Mouse (Mus musculus) midbrain, postnatal 0 days (tissue): Measurements from ENCODE around the gene Lmbr1l. TPM values are rescaled to one million over a fixed set of nuclear protein-coding genes. Genes with fewer than 3 reads are reported as not detected.

Source experiments
- ATAC-seq: fragments of 200-750 bp; cut with Nextera tagmentation; 2 replicates; pipeline ENCODE4 v1.8.0; 2017; ENCODE audit warnings: moderate number of reproducible peaks, mild to moderate bottlenecking, moderate TSS enrichment, moderate library complexity; ENCODE audit not compliant: low FRiP score
- DNase-seq: peaks from one replicate; pipeline ENCODE4 v3.0.0-alpha.2; 2015; ENCODE audit warnings: low spot score
- H3K27ac ChIP-seq: fragments of 300-500 bp; sonication (generic); 2 replicates; pipeline ENCODE4 v1.5.1; 2014; ENCODE audit warnings: low read depth, mild to moderate bottlenecking, low read length, mixed read lengths
- H3K27me3 ChIP-seq: fragments of 300-500 bp; sonication (generic); 2 replicates; pipeline ENCODE4 v1.6.1; 2014; ENCODE audit warnings: low read length, control low read depth, mixed read lengths; ENCODE audit not compliant: insufficient read depth
- H3K36me3 ChIP-seq: fragments of 300-500 bp; sonication (generic); 2 replicates; pipeline ENCODE4 v1.6.1; 2014; ENCODE audit warnings: low read length, control low read depth, mixed read lengths; ENCODE audit not compliant: insufficient read depth
- H3K4me1 ChIP-seq: fragments of 300-500 bp; sonication (generic); 2 replicates; pipeline ENCODE4 v1.6.1; 2014; ENCODE audit warnings: mild to moderate bottlenecking, control low read depth, antibody characterized with exemption, low read length, mixed read lengths; ENCODE audit not compliant: insufficient read depth
- H3K4me2 ChIP-seq: fragments of 300-500 bp; sonication (generic); 2 replicates; pipeline ENCODE4 v1.6.1; 2014; ENCODE audit warnings: low read depth, mild to moderate bottlenecking, low read length, mixed read lengths; ENCODE audit not compliant: poor library complexity, severe bottlenecking
- H3K4me3 ChIP-seq: fragments of 300-500 bp; sonication (generic); 2 replicates; pipeline ENCODE4 v1.5.1; 2014; ENCODE audit warnings: low read depth, mild to moderate bottlenecking, low read length, moderate library complexity
- H3K9ac ChIP-seq: fragments of 300-500 bp; sonication (generic); replicated peaks from 2 replicates; pipeline ENCODE4 v1.6.1; 2014; ENCODE audit warnings: mild to moderate bottlenecking, low read length, moderate library complexity, mixed read lengths; ENCODE audit not compliant: poor library complexity, severe bottlenecking
- H3K9me3 ChIP-seq: fragments of 300-500 bp; sonication (generic); 2 replicates; pipeline ENCODE4 v1.6.1; 2016; ENCODE audit warnings: low read length, control low read depth
- CTCF ChIP-seq: IDR thresholded peaks from 2 replicates; pipeline ENCODE4 v1.5.1; 2016; ENCODE audit warnings: antibody characterized with exemption, mild to moderate bottlenecking
- WGBS: fragments of 180-500 bp; shearing (Covaris S2); extraction: QIAGEN DNeasy Blood & Tissue Kit; methylation state at CpG from one replicate; pipeline ENCODE4 v1.1.7; 2014; 5-methylcytosine and 5-hydroxymethylcytosine counted together
- polyA plus RNA-seq: library from polyadenylated mRNA; unstranded; fragments of >200 nt; fragmentation: Nextera tagmentation; extraction: Ambion mirVana; gene quantifications from 2 replicates; pipeline ENCODE4 v1.2.1, GENCODE M21; 2015
- total RNA-seq: library from RNA; depleted of rRNA; stranded (reverse); fragments of >200 nt; gene quantifications from 2 replicates; pipeline ENCODE4 v1.2.3, GENCODE M21; 2014

The Lmbr1l gene
- total and polyA plus RNA-seq, 2 experiments from 2014 or later, result 19.6 to 46.0 TPM

DNA sequence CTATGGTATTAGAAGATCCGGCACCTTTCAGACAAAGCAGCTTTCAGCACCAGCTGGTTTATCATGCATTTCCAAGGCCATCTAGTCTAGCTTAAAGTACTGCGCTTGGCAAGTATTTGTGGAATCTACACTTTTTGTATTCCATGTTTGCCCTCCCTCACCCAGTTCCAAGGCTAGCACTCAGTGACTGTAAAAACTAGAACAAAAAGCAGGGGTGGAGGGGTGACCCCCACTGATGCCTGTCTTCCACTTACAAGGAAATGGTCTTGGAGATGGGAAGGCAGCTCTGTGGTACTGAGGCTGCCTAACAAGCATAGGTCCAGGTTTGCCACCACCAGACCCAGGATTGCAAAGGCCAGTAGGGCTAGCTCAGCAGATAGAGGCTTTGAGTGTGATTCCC is 15.4 kb downstream of the Lmbr1l start:
- Histone ChIP-seq H3K36me3 (peaks cover 13% of the 10 kb centered on the region), H3K4me2 (no peak overlapping the region), H3K4me3 (no peak overlapping the region), H3K4me1 (peaks cover 6% of the 10 kb centered on the region; the same call in 1 of the 2 replicates), H3K9ac (no peak overlapping the region), H3K9me3 (no peaks in the 10 kb centered on the region), H3K27ac (no peak overlapping the region), H3K27me3 (peaks cover 16% of the 10 kb centered on the region; the same call in 1 of the 2 replicates)
- DNase-seq (no peak), ATAC-seq (no peak)
- 92% methylated on average over 2 of the region's 2 CpGs for WGBS
- TF ChIP-seq CTCF, result no peak

DNA sequence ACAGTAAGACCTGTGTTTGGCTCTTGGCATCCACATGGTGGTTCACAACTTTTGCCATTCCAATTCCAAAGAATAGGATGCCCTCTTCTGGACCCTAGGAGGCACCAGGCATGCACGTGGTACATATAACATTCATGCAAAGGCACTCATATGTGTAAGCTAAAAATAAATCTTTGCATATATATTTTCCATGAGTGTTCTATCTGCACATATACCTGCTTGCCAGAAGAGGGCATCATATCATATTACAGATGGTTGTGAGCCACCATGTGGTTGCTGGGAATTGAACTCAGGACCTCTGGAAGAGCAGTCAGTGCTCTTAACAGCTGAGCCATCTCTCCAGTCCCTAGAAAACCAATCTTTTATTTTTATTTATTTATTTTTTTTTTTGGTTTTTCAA is 16.5 kb downstream of the Lmbr1l start:
- no peaks in the 10 kb centered on the region for H3K9me3 ChIP-seq
- no peak for TF ChIP-seq CTCF
- peaks cover 27% of the 10 kb centered on the region for H3K27me3 ChIP-seq
- H3K36me3 ChIP-seq, result peaks cover 6% of the 10 kb centered on the region
- H3K27ac ChIP-seq, result no peak overlapping the region
- WGBS, result 52% methylated on average over 1 of the region's 1 CpGs
- no peak for ATAC-seq
- H3K4me2 ChIP-seq, result no peak overlapping the region
- no peak for DNase-seq
- peaks cover 6% of the 10 kb centered on the region; the same call in 1 of the 2 replicates for H3K4me1 ChIP-seq
- no peak overlapping the region for H3K4me3 ChIP-seq
- H3K9ac ChIP-seq, result no peak overlapping the region

GRCm38 (mm10) chr15:98897928-98898800 is 19.9 kb downstream of the Lmbr1l start, which contains the start of gene Dhh:
Gene Dhh (minus strand): TSS chr15:98898540.
- H3K27ac ChIP-seq, result no peak within 1 kb of the TSS
- peak within 1 kb of the TSS; percentile 20 for H3K4me2 ChIP-seq
- ATAC-seq (no peak), DNase-seq (no peak)
- no peak for TF ChIP-seq CTCF
- WGBS, result 2% methylated on average over 40 of the region's 41 CpGs
- no peak within 1 kb of the TSS for H3K9ac ChIP-seq
- H3K4me1 ChIP-seq, result peaks cover 25% of the 10 kb centered on the region
- H3K9me3 ChIP-seq, result no peaks in the 10 kb centered on the region
- no peaks in the 10 kb centered on the region; the same call in 1 of the 2 replicates for H3K36me3 ChIP-seq
- H3K4me3 ChIP-seq, result peak within 1 kb of the TSS; percentile 20
- H3K27me3 ChIP-seq, result peaks cover 49% of the 10 kb centered on the region

DNA sequence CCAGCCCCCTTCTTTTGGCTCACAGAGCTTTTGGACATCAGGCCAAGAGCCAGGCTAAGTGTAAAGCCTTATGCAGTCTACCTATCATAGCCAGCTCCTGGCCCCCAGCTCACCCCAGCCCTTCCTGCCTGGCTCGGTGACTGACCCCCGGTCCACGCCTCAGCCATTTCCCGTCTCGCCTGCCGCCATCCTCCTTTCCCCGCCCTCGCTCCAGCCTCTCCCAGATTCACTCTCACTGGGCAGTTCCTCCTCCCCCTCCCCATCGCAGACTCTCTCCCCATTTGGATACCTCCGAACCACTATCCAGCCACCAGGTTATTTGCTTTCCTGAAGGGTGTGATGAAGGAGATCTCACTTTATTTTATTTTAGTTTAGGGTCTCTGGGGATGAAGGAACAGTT is 20.5 kb downstream of the Lmbr1l start:
- no peak for TF ChIP-seq CTCF
- Histone ChIP-seq H3K4me3 (no peak overlapping the region; the same call in 1 of the 2 replicates), H3K36me3 (no peaks in the 10 kb centered on the region; the same call in 1 of the 2 replicates), H3K9me3 (no peaks in the 10 kb centered on the region), H3K4me2 (no peak overlapping the region), H3K27ac (no peak overlapping the region), H3K27me3 (peaks cover 54% of the 10 kb centered on the region), H3K4me1 (peaks cover 25% of the 10 kb centered on the region), H3K9ac (no peak overlapping the region)
- DNase-seq (no peak), ATAC-seq (no peak)
- WGBS, result 8% methylated on average over 10 of the region's 10 CpGs

- Histone ChIP-seq H3K4me3 (peak overlapping the region; percentile 53), H3K9ac (peak overlapping the region; percentile 24; the same call in 1 of the 2 replicates), H3K9me3 (no peaks in the 10 kb centered on the region), H3K27ac (no peak overlapping the region), H3K4me2 (peak overlapping the region; percentile 98), H3K27me3 (peaks cover 54% of the 10 kb centered on the region), H3K4me1 (peaks cover 25% of the 10 kb centered on the region), H3K36me3 (no peaks in the 10 kb centered on the region)
- WGBS, result 3% methylated on average over 41 of the region's 41 CpGs
- no peak for ATAC-seq
- TF ChIP-seq CTCF, result no peak
- DNase-seq, result no peak
Measured at GRCm38 (mm10) chr15:98895635-98896589, 22.1 kb downstream of the Lmbr1l start.
